Mouse (Mus musculus) neutrophil, adult 83 days (primary cell): ENCODE data around the gene Foxp2. TPM values are rescaled to one million over a fixed set of nuclear protein-coding genes. Genes with fewer than 3 reads are reported as not detected.

ENCODE experiments used
- total RNA-seq, 2 experiments: library from RNA; stranded (reverse); gene quantifications; one replicate each; pipeline ENCODE4 v1.2.4; 2023

Gene Foxp2
- not detected for total RNA-seq

DNA sequence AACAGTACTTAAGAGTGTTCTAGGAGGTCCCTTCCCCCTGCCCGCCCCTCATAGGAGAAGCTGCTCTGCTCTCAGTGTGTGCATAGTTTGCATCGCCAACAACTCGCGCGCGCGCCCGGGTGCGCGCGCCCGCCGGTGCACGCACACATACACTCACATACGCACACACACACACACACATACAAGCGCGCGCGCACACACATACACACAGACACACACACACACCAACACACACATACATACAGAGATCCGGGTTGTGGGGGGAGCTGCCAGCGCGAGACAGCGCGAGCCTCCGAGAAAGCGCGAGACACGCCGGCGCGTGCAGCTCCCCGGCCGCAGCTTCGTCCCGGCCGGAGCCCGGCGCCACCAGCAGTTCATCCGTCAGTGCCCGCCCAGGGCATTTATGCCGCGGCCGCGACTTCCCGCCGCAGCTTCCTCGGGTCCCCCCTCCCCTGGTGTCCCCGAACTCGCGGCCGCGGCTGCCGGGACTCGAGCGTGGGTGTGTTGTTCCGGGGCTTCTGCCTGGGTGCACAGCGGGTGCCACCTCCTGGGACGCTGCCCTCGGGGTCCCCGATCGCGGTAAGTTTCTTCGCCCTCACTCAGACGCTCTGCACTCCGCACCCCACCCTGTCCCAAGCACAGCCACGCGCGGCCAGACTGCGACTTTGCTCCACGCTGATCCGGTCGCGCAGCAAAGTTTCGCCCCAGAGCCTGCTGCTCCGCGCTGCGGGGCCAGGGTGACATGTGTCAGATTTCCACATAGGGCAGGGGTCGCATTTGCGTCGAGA lies at the start of gene Foxp2:
Gene Foxp2 (plus strand): TSS at position 167 of the 788 bp plus-strand sequence.

Other genes with a start within 250 kb of the Foxp2 start
- not detected for gene Ppp1r3a, start 146.1 kb upstream of the Foxp2 start, total RNA-seq